Mouse (Mus musculus) adrenal gland (tissue): ENCODE data around the gene G3bp2.

ENCODE experiments used
- intact Hi-C: fragments of 180-260 bp; cut with DNase I; formaldehyde crosslinking; loops from one replicate; pipeline ENCODE4 v1.15.1; 2025

Gene G3bp2

GRCm38 (mm10) chr5:92103062-92103461, 19.5 kb upstream of the G3bp2 start:
- intact Hi-C loops = no loop called here

- intact Hi-C loops = no loop called here
Measured at GRCm38 (mm10) chr5:92101601-92102000, 18.1 kb upstream of the G3bp2 start.

- intact Hi-C loops = no loop called here
Measured at GRCm38 (mm10) chr5:92098351-92099109, 15.0 kb upstream of the G3bp2 start.

- intact Hi-C loops = no loop called here
Measured at GRCm38 (mm10) chr5:92097779-92098178, 14.3 kb upstream of the G3bp2 start.

GRCm38 (mm10) chr5:92096786-92097185, 13.3 kb upstream of the G3bp2 start:
- intact Hi-C loops = no loop called here

GRCm38 (mm10) chr5:92094062-92094415, 10.5 kb upstream of the G3bp2 start:
- intact Hi-C loops = no loop called here

GRCm38 (mm10) chr5:92093263-92094061, 9.9 kb upstream of the G3bp2 start:
- intact Hi-C loops = no loop called here

- intact Hi-C loops = no loop called here
Measured at GRCm38 (mm10) chr5:92087469-92087868, 4.0 kb upstream of the G3bp2 start.

- intact Hi-C loops = no loop called here
Measured at GRCm38 (mm10) chr5:92085821-92086550, 2.5 kb upstream of the G3bp2 start.

GRCm38 (mm10) chr5:92085246-92085645, 1.7 kb upstream of the G3bp2 start:
- intact Hi-C loops = no loop called here

GRCm38 (mm10) chr5:92082821-92083401, 608 bp downstream of the G3bp2 start:
- intact Hi-C loops = loop anchor here (2.0 kb wide), 1 partner anchor 56 kb away; no protein-coding TSS in a partner anchor

- intact Hi-C loops = no loop called here
Measured at GRCm38 (mm10) chr5:92081326-92081725, 2.2 kb downstream of the G3bp2 start.

- intact Hi-C loops = no loop called here
Measured at GRCm38 (mm10) chr5:92080400-92080799, 3.1 kb downstream of the G3bp2 start.

GRCm38 (mm10) chr5:92079304-92079703, 4.2 kb downstream of the G3bp2 start:
- intact Hi-C loops = loop anchor here (5.0 kb wide), 1 partner anchor 38 kb away; no protein-coding TSS in a partner anchor

- intact Hi-C loops = loop anchor here (5.0 kb wide), 1 partner anchor 39 kb away; no protein-coding TSS in a partner anchor
Measured at GRCm38 (mm10) chr5:92078751-92079150, 4.8 kb downstream of the G3bp2 start.

GRCm38 (mm10) chr5:92076273-92076672, 7.2 kb downstream of the G3bp2 start:
- intact Hi-C loops = loop anchor here (5.0 kb wide), 1 partner anchor 41 kb away; no protein-coding TSS in a partner anchor

- intact Hi-C loops = no loop called here
Measured at GRCm38 (mm10) chr5:92074061-92074460, 9.5 kb downstream of the G3bp2 start.

- intact Hi-C loops = loop anchor here (10.0 kb wide), 1 partner anchor 108 kb away; no protein-coding TSS in a partner anchor
Measured at GRCm38 (mm10) chr5:92063192-92063591, 20.3 kb downstream of the G3bp2 start.

- intact Hi-C loops = no loop called here
Measured at GRCm38 (mm10) chr5:92052866-92053265, 30.7 kb downstream of the G3bp2 start.

GRCm38 (mm10) chr5:92050419-92050818, 33.1 kb downstream of the G3bp2 start:
- intact Hi-C loops = no loop called here

GRCm38 (mm10) chr5:92043783-92044182, 39.7 kb downstream of the G3bp2 start, which contains the start of gene Cdkl2:
Gene Cdkl2, minus strand, starts transcription at chr5:92043883.
- intact Hi-C loops = loop anchor here (5.0 kb wide), 1 partner anchor 81 kb away; the partner anchor contains the start of gene Rchy1
